Mouse (Mus musculus) midbrain, embryonic 16.5 days (tissue): ENCODE data around the gene Rhoh. TPM values are rescaled to one million over a fixed set of nuclear protein-coding genes. Genes with fewer than 3 reads are reported as not detected.

Experiments
- ATAC-seq: fragments of 200-750 bp; cut with Nextera tagmentation; 2 replicates; pipeline ENCODE4 v1.8.0; 2017; ENCODE audit warnings: moderate TSS enrichment
- H3K27ac ChIP-seq: fragments of 300-500 bp; sonication (generic); 2 replicates; pipeline ENCODE4 v1.5.1; 2014; ENCODE audit warnings: mild to moderate bottlenecking, low read length, mixed read lengths
- H3K27me3 ChIP-seq: fragments of 300-500 bp; sonication (generic); 2 replicates; pipeline ENCODE4 v1.6.1; 2014; ENCODE audit warnings: low read depth, low read length, mixed read lengths; ENCODE audit not compliant: control insufficient read depth, insufficient read depth
- H3K36me3 ChIP-seq: fragments of 300-500 bp; sonication (generic); 2 replicates; pipeline ENCODE4 v1.6.1; 2014; ENCODE audit warnings: mild to moderate bottlenecking, low read length, moderate library complexity, mixed read lengths; ENCODE audit not compliant: control insufficient read depth, insufficient read depth
- H3K4me1 ChIP-seq: fragments of 300-500 bp; sonication (generic); 2 replicates; pipeline ENCODE4 v1.6.1; 2014; ENCODE audit warnings: mild to moderate bottlenecking, low read length, mixed read lengths; ENCODE audit not compliant: control insufficient read depth, insufficient read depth
- H3K4me2 ChIP-seq: fragments of 300-500 bp; sonication (generic); 2 replicates; pipeline ENCODE4 v1.6.1; 2014; ENCODE audit warnings: mild to moderate bottlenecking, low read length, mixed read lengths
- H3K4me3 ChIP-seq: fragments of 300-500 bp; sonication (generic); 2 replicates; pipeline ENCODE4 v1.5.1; 2014; ENCODE audit warnings: low read depth, mild to moderate bottlenecking, low read length, moderate library complexity, mixed read lengths
- H3K9ac ChIP-seq: fragments of 300-500 bp; sonication (generic); 2 replicates; pipeline ENCODE4 v1.6.1; 2014; ENCODE audit warnings: low read depth, low read length, mixed read lengths
- H3K9me3 ChIP-seq: fragments of 300-500 bp; sonication (generic); replicated peaks from 2 replicates; pipeline ENCODE4 v1.6.1; 2014; ENCODE audit warnings: mild to moderate bottlenecking, low read length, mixed read lengths; ENCODE audit not compliant: control insufficient read depth, poor library complexity, severe bottlenecking
- WGBS: fragments of 180-500 bp; shearing (Covaris S2); extraction: QIAGEN DNeasy Blood & Tissue Kit; methylation state at CpG from one replicate; pipeline ENCODE4 v1.1.7; 2014; 5-methylcytosine and 5-hydroxymethylcytosine counted together
- polyA plus RNA-seq: library from polyadenylated mRNA; unstranded; fragments of >200 nt; fragmentation: Nextera tagmentation; extraction: Ambion mirVana; gene quantifications from 2 replicates; pipeline ENCODE4 v1.2.1, GENCODE M21; 2015

Rhoh gene
- polyA plus RNA-seq, 1 experiment from 2014 or later: 0.34 TPM

DNA sequence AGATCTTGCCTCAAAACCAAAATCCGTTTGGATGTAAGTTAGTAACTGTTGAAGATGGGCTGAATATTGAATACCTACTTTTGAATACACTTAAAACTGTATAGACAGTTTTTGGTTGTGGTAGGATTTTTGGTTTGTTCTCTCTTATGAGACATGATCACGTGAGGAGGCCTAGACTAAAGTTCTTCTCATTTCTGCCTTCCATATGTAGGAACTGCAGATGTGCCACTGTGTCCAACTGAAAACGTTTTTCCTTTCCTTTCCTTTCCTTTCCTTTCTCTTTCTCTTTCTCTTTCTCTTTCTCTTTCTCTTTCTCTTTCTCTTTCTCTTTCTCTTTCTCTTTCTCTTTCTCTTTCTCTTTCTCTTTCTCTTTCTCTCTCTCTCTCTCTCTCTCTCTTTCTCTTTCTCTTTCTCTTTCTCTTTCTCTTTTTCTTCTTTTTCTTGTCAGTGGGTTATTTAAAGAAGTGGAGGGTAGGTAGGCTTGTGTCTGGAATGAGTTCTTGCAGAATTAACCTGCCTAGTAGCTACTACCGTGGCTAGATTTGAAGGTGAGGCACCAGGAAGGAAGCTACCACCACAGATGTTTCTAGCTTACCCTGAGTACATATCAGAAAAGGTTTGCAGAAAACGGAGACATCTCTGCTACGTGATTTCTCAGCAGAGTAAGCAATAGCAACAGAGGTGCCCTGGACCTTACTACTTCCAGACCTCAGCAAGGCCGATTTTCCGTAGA, 27.1 kb upstream of the Rhoh start:
- H3K4me2 ChIP-seq: no peak overlapping the region
- 92% methylated on average over 8 of the region's 8 CpGs for WGBS
- H3K27me3 ChIP-seq: no peaks in the 10 kb centered on the region
- no peak overlapping the region for H3K4me3 ChIP-seq
- no peaks in the 10 kb centered on the region for H3K4me1 ChIP-seq
- ATAC-seq: no peak
- no peak overlapping the region for H3K9ac ChIP-seq
- no peaks in the 10 kb centered on the region for H3K9me3 ChIP-seq
- no peaks in the 10 kb centered on the region for H3K36me3 ChIP-seq
- H3K27ac ChIP-seq: no peak overlapping the region

- H3K27ac ChIP-seq: no peak overlapping the region
- WGBS: 73% methylated on average over 6 of the region's 6 CpGs
- no peak overlapping the region for H3K9ac ChIP-seq
- no peak overlapping the region for H3K4me3 ChIP-seq
- ATAC-seq: no peak
- no peak overlapping the region for H3K4me2 ChIP-seq
- H3K4me1 ChIP-seq: no peaks in the 10 kb centered on the region
- no peaks in the 10 kb centered on the region for H3K9me3 ChIP-seq
- no peaks in the 10 kb centered on the region for H3K36me3 ChIP-seq
- H3K27me3 ChIP-seq: no peaks in the 10 kb centered on the region
These were observed 23.0 kb upstream of the Rhoh start for GRCm38 (mm10) chr5:65838053-65838452.

GRCm38 (mm10) chr5:65842947-65843346, 18.1 kb upstream of the Rhoh start:
- 93% methylated on average over 7 of the region's 7 CpGs for WGBS
- Histone ChIP-seq H3K27me3 (no peaks in the 10 kb centered on the region), H3K27ac (no peak overlapping the region), H3K9me3 (no peaks in the 10 kb centered on the region), H3K4me3 (no peak overlapping the region), H3K4me2 (no peak overlapping the region), H3K36me3 (no peaks in the 10 kb centered on the region), H3K4me1 (no peaks in the 10 kb centered on the region), H3K9ac (no peak overlapping the region)
- no peak for ATAC-seq

DNA sequence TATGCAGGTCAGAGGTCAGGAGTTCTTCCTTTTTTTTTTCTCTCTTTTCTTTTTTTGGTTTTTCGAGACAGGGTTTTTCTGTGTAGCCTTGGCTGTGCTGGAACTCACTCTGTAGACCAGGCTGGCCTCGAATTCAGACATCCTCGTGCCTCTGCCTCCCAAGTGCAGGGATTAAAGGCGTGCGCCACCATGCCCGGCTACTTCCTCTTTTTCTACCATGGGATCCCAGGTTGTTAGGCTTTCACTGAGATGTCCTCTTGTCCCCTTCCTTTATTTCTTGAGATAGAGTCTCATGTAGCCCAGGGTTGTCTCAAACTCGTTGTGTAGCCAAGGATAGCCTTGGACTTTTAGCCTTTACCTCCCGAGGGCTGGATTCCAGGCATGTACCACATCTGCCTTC, 14.5 kb upstream of the Rhoh start:
- Histone ChIP-seq H3K4me3 (no peak overlapping the region), H3K9me3 (no peaks in the 10 kb centered on the region), H3K36me3 (no peaks in the 10 kb centered on the region), H3K9ac (no peak overlapping the region), H3K27ac (no peak overlapping the region), H3K27me3 (no peaks in the 10 kb centered on the region), H3K4me1 (no peaks in the 10 kb centered on the region), H3K4me2 (no peak overlapping the region)
- no peak for ATAC-seq
- 88% methylated on average over 8 of the region's 8 CpGs for WGBS

- Histone ChIP-seq H3K36me3 (no peaks in the 10 kb centered on the region), H3K4me1 (no peaks in the 10 kb centered on the region), H3K9me3 (no peaks in the 10 kb centered on the region), H3K27ac (no peak overlapping the region), H3K4me3 (no peak overlapping the region), H3K4me2 (no peak overlapping the region), H3K27me3 (no peaks in the 10 kb centered on the region), H3K9ac (no peak overlapping the region)
- 68% methylated on average over 3 of the region's 3 CpGs for WGBS
- ATAC-seq: no peak
These were observed 14.1 kb upstream of the Rhoh start for GRCm38 (mm10) chr5:65846958-65847357.

- H3K4me1 ChIP-seq: no peaks in the 10 kb centered on the region
- no peak overlapping the region for H3K27ac ChIP-seq
- H3K27me3 ChIP-seq: no peaks in the 10 kb centered on the region
- H3K4me2 ChIP-seq: no peak overlapping the region
- H3K9ac ChIP-seq: no peak overlapping the region
- WGBS: 88% methylated on average over 7 of the region's 7 CpGs
- no peak for ATAC-seq
- H3K36me3 ChIP-seq: no peaks in the 10 kb centered on the region
- no peaks in the 10 kb centered on the region for H3K9me3 ChIP-seq
- no peak overlapping the region for H3K4me3 ChIP-seq
These were observed 13.4 kb upstream of the Rhoh start for GRCm38 (mm10) chr5:65847656-65848055.

- Histone ChIP-seq H3K27me3 (no peaks in the 10 kb centered on the region), H3K4me3 (no peak overlapping the region), H3K36me3 (no peaks in the 10 kb centered on the region), H3K9me3 (no peaks in the 10 kb centered on the region), H3K4me1 (no peaks in the 10 kb centered on the region), H3K27ac (no peak overlapping the region), H3K4me2 (no peak overlapping the region), H3K9ac (no peak overlapping the region)
- ATAC-seq: no peak
- WGBS: 63% methylated on average over 11 of the region's 11 CpGs
These were observed 10.2 kb upstream of the Rhoh start for GRCm38 (mm10) chr5:65850765-65851164.

DNA sequence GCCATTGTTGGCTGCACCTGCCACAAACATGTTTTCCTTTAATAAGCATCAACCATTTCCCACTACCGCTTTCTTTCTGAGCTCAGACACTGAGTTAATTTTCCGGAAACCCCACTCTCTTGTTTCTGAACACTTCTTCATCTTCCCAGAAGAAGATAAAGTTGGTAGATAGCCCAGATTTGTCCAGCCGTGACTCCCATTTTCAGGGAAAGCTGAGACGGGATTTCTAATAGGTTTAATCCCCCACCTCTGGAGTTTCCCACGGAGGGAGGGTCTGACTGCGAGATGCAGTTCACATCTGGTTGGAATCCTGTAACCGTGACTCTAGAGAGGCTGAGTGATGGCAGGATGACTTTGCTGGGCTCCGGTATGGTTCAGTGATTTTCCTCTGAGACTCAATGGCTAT, 6.2 kb upstream of the Rhoh start:
- no peak for ATAC-seq
- H3K36me3 ChIP-seq: no peaks in the 10 kb centered on the region
- H3K9me3 ChIP-seq: no peaks in the 10 kb centered on the region
- H3K27ac ChIP-seq: no peak overlapping the region
- no peak overlapping the region for H3K4me3 ChIP-seq
- H3K4me1 ChIP-seq: no peaks in the 10 kb centered on the region
- WGBS: 32% methylated on average over 8 of the region's 8 CpGs
- H3K9ac ChIP-seq: no peak overlapping the region
- H3K4me2 ChIP-seq: no peak overlapping the region
- H3K27me3 ChIP-seq: no peaks in the 10 kb centered on the region

DNA sequence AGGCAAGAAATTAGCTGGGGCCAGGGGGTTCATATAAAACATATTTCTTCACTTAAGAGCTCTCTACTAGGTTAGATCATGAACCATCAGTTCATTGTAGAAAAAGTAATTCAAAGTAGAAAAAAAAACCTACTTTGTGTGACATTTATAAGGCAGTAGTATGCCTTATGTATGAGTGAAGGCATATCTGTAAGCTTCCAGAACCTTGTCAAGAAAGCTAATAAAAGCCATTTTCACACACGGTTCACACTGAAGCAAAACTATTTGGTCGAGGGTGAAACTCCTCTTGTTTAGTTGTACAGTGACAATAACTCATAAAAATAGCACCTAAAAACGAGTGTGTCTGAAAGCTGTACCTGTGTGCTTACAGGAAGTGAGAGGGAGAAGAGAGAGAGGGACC, 5.4 kb upstream of the Rhoh start:
- Histone ChIP-seq H3K4me3 (no peak overlapping the region), H3K4me1 (no peaks in the 10 kb centered on the region), H3K27ac (no peak overlapping the region), H3K4me2 (no peak overlapping the region), H3K36me3 (no peaks in the 10 kb centered on the region), H3K27me3 (no peaks in the 10 kb centered on the region), H3K9ac (no peak overlapping the region), H3K9me3 (no peaks in the 10 kb centered on the region)
- WGBS: 80% methylated on average over 3 of the region's 3 CpGs
- ATAC-seq: no peak
